8 mouse cellular contexts compared by ENCODE assay signal in genomic region chr4:33032045-33032444, GRCm38 (mm10). TPM values are rescaled to one million over a fixed set of nuclear protein-coding genes. Genes with fewer than 3 reads are reported as not detected.
DNase-seq lines count a peak whose midpoint lies in the region; ATAC-seq and TF ChIP-seq lines count a peak whose summit lies in the region.

No protein-coding gene starts in this region.

- peaks cover 62% of the 10 kb centered on the region for H3K79me2 ChIP-seq in myocyte (ENCODE audit: control insufficient read depth, insufficient read depth)

- no peak for ATAC-seq in kidney, embryonic 16.5 days (ENCODE audit: low FRiP score, low TSS enrichment)
- ATAC-seq in hindbrain, embryonic 16.5 days, result no peak
- no peak for ATAC-seq in erythroid progenitor cell, adult 5-6 weeks (replicated peaks; ENCODE audit: low FRiP score, poor library complexity, severe bottlenecking)

- peaks cover 16% of the 10 kb centered on the region for H3K36me3 ChIP-seq in kidney, embryonic 16.5 days (ENCODE audit: insufficient read depth, low read length)
- peaks cover 3% of the 10 kb centered on the region; the same call in 1 of the 2 replicates for H3K36me3 ChIP-seq in hindbrain, embryonic 16.5 days (ENCODE audit: control insufficient read depth, insufficient read depth, low read length)
- H3K36me3 ChIP-seq in myocyte (ENCODE audit: control insufficient read depth, insufficient read depth), result peaks cover 8% of the 10 kb centered on the region

- TF ChIP-seq POLR2A in myocyte (IDR thresholded peaks at IDR 0.05; ENCODE audit: insufficient read length, low read depth), result no peak

- H3K9me3 ChIP-seq in kidney, embryonic 16.5 days (ENCODE audit: low read length), result peaks cover 4% of the 10 kb centered on the region
- H3K9me3 ChIP-seq in hindbrain, embryonic 16.5 days (ENCODE audit: control insufficient read depth, low read length), result no peaks in the 10 kb centered on the region; the same call in 1 of the 2 replicates

- no peaks in the 10 kb centered on the region for H3K27me3 ChIP-seq in kidney, embryonic 16.5 days (ENCODE audit: insufficient read depth, low read length)
- no peaks in the 10 kb centered on the region for H3K27me3 ChIP-seq in hindbrain, embryonic 16.5 days (replicated peaks; ENCODE audit: control insufficient read depth, insufficient read depth, low read length)
- H3K27me3 ChIP-seq in myocyte (ENCODE audit: control insufficient read depth, insufficient read depth, insufficient read length), result no peaks in the 10 kb centered on the region

- no peak for DNase-seq in kidney, postnatal 36 days
- DNase-seq in layer of hippocampus, adult 9-10 months (ENCODE audit: low spot score), result no peak
- no peak for DNase-seq in frontal cortex, postnatal 10 days (ENCODE audit: low spot score in 2 of 2)

- peak overlapping the region; percentile 95 for H3K9ac ChIP-seq in kidney, embryonic 16.5 days (replicated peaks; ENCODE audit: low read length)
- peak overlapping the region; percentile 98 for H3K9ac ChIP-seq in hindbrain, embryonic 16.5 days (ENCODE audit: low read depth, low read length)

- 9% methylated on average over 4 of the region's 4 CpGs for WGBS in kidney, embryonic 16.5 days
- 2% methylated on average over 4 of the region's 4 CpGs for WGBS in hindbrain, embryonic 16.5 days

- peak overlapping the region; percentile 76 for H3ac ChIP-seq in myocyte (ENCODE audit: control insufficient read depth, insufficient read length)

- peak overlapping the region; percentile 67 for H3K4me2 ChIP-seq in kidney, embryonic 16.5 days (replicated peaks; ENCODE audit: low read depth, low read length)
- H3K4me2 ChIP-seq in hindbrain, embryonic 16.5 days (ENCODE audit: low read length), result peak overlapping the region; percentile 88
- H3K4me2 ChIP-seq in myocyte (ENCODE audit: low read depth), result peak overlapping the region; percentile 88

- no peak overlapping the region for H3K27ac ChIP-seq in kidney, embryonic 16.5 days (ENCODE audit: low read length)
- H3K27ac ChIP-seq in brown adipose tissue, adult 24 weeks (replicated peaks; ENCODE audit: low read depth, low read length), result peak overlapping the region; percentile 70
- peak overlapping the region; percentile 98 for H3K27ac ChIP-seq in hindbrain, embryonic 16.5 days (ENCODE audit: low read depth, low read length)

- peak overlapping the region; percentile 83 for H3K4me3 ChIP-seq in kidney, embryonic 16.5 days (ENCODE audit: low read length)
- H3K4me3 ChIP-seq in brown adipose tissue, adult 24 weeks (ENCODE audit: insufficient read depth, low read depth, low read length), result peak overlapping the region; percentile 97
- H3K4me3 ChIP-seq in hindbrain, embryonic 16.5 days (ENCODE audit: low read length), result peak overlapping the region; percentile 89
- peak overlapping the region; percentile 58 for H3K4me3 ChIP-seq in myocyte

- H3K4me1 ChIP-seq in kidney, embryonic 16.5 days (ENCODE audit: insufficient read depth, low read length), result peaks cover 23% of the 10 kb centered on the region
- peaks cover 4% of the 10 kb centered on the region for H3K4me1 ChIP-seq in brown adipose tissue, adult 24 weeks (ENCODE audit: control insufficient read depth, insufficient read depth, insufficient read length, low read length)
- peaks cover 14% of the 10 kb centered on the region for H3K4me1 ChIP-seq in hindbrain, embryonic 16.5 days (ENCODE audit: control insufficient read depth, insufficient read depth, low read depth, low read length)

TF ChIP-seq in myocyte, 11 proteins besides CTCF, POLR2A, EP300 and RAD21:
- TF ChIP-seq TCF3 (IDR thresholded peaks at IDR 0.05; ENCODE audit: insufficient read length, low read depth), result no peak
- TF ChIP-seq MYOD1 (IDR thresholded peaks at IDR 0.05; ENCODE audit: control insufficient read depth in 1 of 3, insufficient read length in 2 of 3, low read depth in 2 of 3), result no peak
- TF ChIP-seq POLR2AphosphoS2 (IDR thresholded peaks at IDR 0.05; ENCODE audit: insufficient read length, low read depth), result no peak
- no peak for TF ChIP-seq CEBPB (IDR thresholded peaks at IDR 0.05; ENCODE audit: insufficient read depth, poor library complexity, severe bottlenecking)
- no peak for TF ChIP-seq TCF12 (IDR thresholded peaks at IDR 0.05; ENCODE audit: insufficient read depth, poor library complexity, severe bottlenecking)
- TF ChIP-seq MAX (IDR thresholded peaks at IDR 0.05; ENCODE audit: low read depth), result no peak
- TF ChIP-seq USF1 (IDR thresholded peaks at IDR 0.05; ENCODE audit: low read depth), result no peak
- TF ChIP-seq E2F4 (IDR thresholded peaks at IDR 0.05; ENCODE audit: insufficient read depth), result no peak
- no peak for TF ChIP-seq REST (IDR thresholded peaks at IDR 0.05; ENCODE audit: insufficient read depth, insufficient read length)
- TF ChIP-seq SRF (IDR thresholded peaks at IDR 0.05; ENCODE audit: control insufficient read depth, insufficient read length, low read depth), result no peak
- no peak for TF ChIP-seq MYOG (IDR thresholded peaks at IDR 0.05; ENCODE audit: control insufficient read depth in 1 of 3, insufficient read depth in 1 of 3, insufficient read length in 2 of 3, low read depth in 2 of 3)

RNA-seq across cellular contexts. Expression of gene Ube2j1, which starts 0.8 kb away (rescaled TPM):
- polyA plus RNA-seq in kidney, embryonic 16.5 days (2015; fragmentation: Nextera tagmentation; extraction: Ambion mirVana), result 42.5 and 43.8 TPM in 2 replicates
- polyA plus RNA-seq in brown adipose tissue, adult 24 weeks (2012; ENCODE audit: insufficient read depth, insufficient read length, missing spikeins), result 38.1 and 39.7 TPM in 2 replicates
- 69.5 and 72.4 TPM in 2 replicates for polyA plus RNA-seq in hindbrain, embryonic 16.5 days (2015; fragmentation: Nextera tagmentation; extraction: Ambion mirVana)
- polyA plus RNA-seq in myocyte (2012; fragmentation: generic; extraction: Trizol), result 31.4 TPM
- 36.9 and 49.0 TPM in 2 replicates for total RNA-seq in erythroid progenitor cell, adult 5-6 weeks (2015; ENCODE audit: low replicate concordance)
- total RNA-seq in erythroid progenitor cell, adult 5-6 weeks (2017; ENCODE audit: low replicate concordance), result 34.3 and 34.7 TPM in 2 replicates

RNA-seq across cellular contexts. Expression of gene Gabrr2, which starts 30.8 kb away (rescaled TPM):
- 0.17 and 0.29 TPM in 2 replicates for polyA plus RNA-seq in kidney, embryonic 16.5 days (2015; fragmentation: Nextera tagmentation; extraction: Ambion mirVana)
- not detected in 2 replicates for polyA plus RNA-seq in brown adipose tissue, adult 24 weeks (2012; ENCODE audit: insufficient read depth, insufficient read length, missing spikeins)
- polyA plus RNA-seq in hindbrain, embryonic 16.5 days (2015; fragmentation: Nextera tagmentation; extraction: Ambion mirVana), result 0.15 and 0.29 TPM in 2 replicates
- 0.48 TPM for polyA plus RNA-seq in myocyte (2012; fragmentation: generic; extraction: Trizol)
- total RNA-seq in erythroid progenitor cell, adult 5-6 weeks (2015; ENCODE audit: low replicate concordance), result not detected in 2 replicates
- not detected in 2 replicates for total RNA-seq in erythroid progenitor cell, adult 5-6 weeks (2017; ENCODE audit: low replicate concordance)

RNA-seq across cellular contexts. Expression of gene Rragd, which starts 49.2 kb away (rescaled TPM):
- 16.0 and 22.0 TPM in 2 replicates for polyA plus RNA-seq in kidney, embryonic 16.5 days (2015; fragmentation: Nextera tagmentation; extraction: Ambion mirVana)
- 1.4 and 6.6 TPM in 2 replicates for polyA plus RNA-seq in brown adipose tissue, adult 24 weeks (2012; ENCODE audit: insufficient read depth, insufficient read length, missing spikeins)
- 31.1 and 31.3 TPM in 2 replicates for polyA plus RNA-seq in hindbrain, embryonic 16.5 days (2015; fragmentation: Nextera tagmentation; extraction: Ambion mirVana)
- 7.9 TPM for polyA plus RNA-seq in myocyte (2012; fragmentation: generic; extraction: Trizol)
- total RNA-seq in erythroid progenitor cell, adult 5-6 weeks (2015; ENCODE audit: low replicate concordance), result 3.2 and 7.1 TPM in 2 replicates
- 6.3 and 13.5 TPM in 2 replicates for total RNA-seq in erythroid progenitor cell, adult 5-6 weeks (2017; ENCODE audit: low replicate concordance)
